Mouse (Mus musculus): ENCODE results near the gene Tet2. TPM values are rescaled to one million over a fixed set of nuclear protein-coding genes. Genes with fewer than 3 reads are reported as not detected.

Gene Tet2
- polyA plus RNA-seq, 1 experiment from 2014 or later: 28.3 TPM

Small RNA genes lying within 50 kb of the gene (microRNA-seq; reads per million reads assigned to microRNA genes)
- gene Gm25042: not detected

Other genes with a start within 250 kb of the Tet2 start
- 70.3 and 71.0 TPM in 2 replicates for gene Ppa2, start 235.0 kb downstream of the Tet2 start, polyA plus RNA-seq (2016; fragmentation: Nextera tagmentation; extraction: Ambion mirVana)